Mouse (Mus musculus) stomach, postnatal 0 days (tissue): ENCODE measurements around the gene Csgalnact2. TPM values are rescaled to one million over a fixed set of nuclear protein-coding genes. Genes with fewer than 3 reads are reported as not detected.

Experiments
- ATAC-seq: fragments of 200-750 bp; cut with Nextera tagmentation; 2 replicates; pipeline ENCODE4 v1.8.0; 2017; ENCODE audit not compliant: low FRiP score, low TSS enrichment
- DNase-seq: peaks from one replicate; pipeline ENCODE4 v3.0.0-alpha.2; 2016; ENCODE audit warnings: low spot score
- H3K27ac ChIP-seq: fragments of 300-500 bp; sonication (generic); replicated peaks from 2 replicates; pipeline ENCODE4 v1.5.1; 2014; ENCODE audit warnings: mild to moderate bottlenecking, control low read depth
- H3K27me3 ChIP-seq: fragments of 300-500 bp; sonication (generic); 2 replicates; pipeline ENCODE4 v1.6.1; 2014; ENCODE audit warnings: low read length; ENCODE audit not compliant: control insufficient read depth, insufficient read depth
- H3K36me3 ChIP-seq: fragments of 300-500 bp; sonication (generic); 2 replicates; pipeline ENCODE4 v1.6.1; 2014; ENCODE audit warnings: low read length, mixed read lengths; ENCODE audit not compliant: control insufficient read depth, insufficient read depth
- H3K4me1 ChIP-seq: fragments of 300-500 bp; sonication (generic); replicated peaks from 2 replicates; pipeline ENCODE4 v1.6.1; 2014; ENCODE audit warnings: antibody characterized with exemption; ENCODE audit not compliant: control insufficient read depth, insufficient read depth
- H3K4me2 ChIP-seq: fragments of 300-500 bp; sonication (generic); replicated peaks from 2 replicates; pipeline ENCODE4 v1.6.1; 2014; ENCODE audit warnings: low read depth, mild to moderate bottlenecking, control low read depth, moderate library complexity
- H3K4me3 ChIP-seq: fragments of 300-500 bp; sonication (generic); 2 replicates; pipeline ENCODE4 v1.5.1; 2014; ENCODE audit warnings: low read depth, low read length, control low read depth
- H3K9ac ChIP-seq: fragments of 300-500 bp; sonication (generic); 2 replicates; pipeline ENCODE4 v1.6.1; 2014; ENCODE audit warnings: mild to moderate bottlenecking, low read length, control low read depth, mixed read lengths
- H3K9me3 ChIP-seq: fragments of 300-500 bp; sonication (generic); 2 replicates; pipeline ENCODE4 v1.6.1; 2016; ENCODE audit warnings: low read length; ENCODE audit not compliant: control insufficient read depth
- CTCF ChIP-seq: IDR thresholded peaks from 2 replicates; pipeline ENCODE4 v1.5.1; 2016; ENCODE audit warnings: antibody characterized with exemption, low read depth, mild to moderate bottlenecking, moderate library complexity
- EP300 ChIP-seq: optimal IDR thresholded peaks from 2 replicates; pipeline ENCODE3; 2016; ENCODE audit warnings: antibody characterized with exemption
- WGBS: fragments of 180-500 bp; shearing (Covaris S2); extraction: QIAGEN DNeasy Blood & Tissue Kit; methylation state at CpG from one replicate; pipeline ENCODE4 v1.1.7; 2014; 5-methylcytosine and 5-hydroxymethylcytosine counted together
- polyA plus RNA-seq: library from polyadenylated mRNA; unstranded; fragments of >200 nt; fragmentation: Nextera tagmentation; extraction: Ambion mirVana; gene quantifications from 2 replicates; pipeline ENCODE4 v1.2.1, GENCODE M21; 2015

Gene Csgalnact2
- polyA plus RNA-seq, 1 experiment from 2014 or later: 10.5 TPM

GRCm38 (mm10) chr6:118097765-118098365 lies 41.1 kb downstream of the Csgalnact2 start:
- Histone ChIP-seq H3K9me3 (no peaks in the 10 kb centered on the region), H3K9ac (no peak overlapping the region), H3K4me2 (no peak overlapping the region), H3K36me3 (no peaks in the 10 kb centered on the region), H3K4me1 (no peaks in the 10 kb centered on the region), H3K4me3 (no peak overlapping the region), H3K27ac (no peak overlapping the region), H3K27me3 (no peaks in the 10 kb centered on the region)
- 50% methylated on average over 8 of the region's 8 CpGs for WGBS
- TF ChIP-seq CTCF: no peak
- no peak for TF ChIP-seq EP300
- DNase-seq (no peak), ATAC-seq (no peak)

GRCm38 (mm10) chr6:118090827-118091226 lies 48.1 kb downstream of the Csgalnact2 start:
- H3K9me3 ChIP-seq: no peaks in the 10 kb centered on the region
- no peak overlapping the region for H3K4me3 ChIP-seq
- no peak overlapping the region for H3K27ac ChIP-seq
- ATAC-seq: no peak
- H3K36me3 ChIP-seq: no peaks in the 10 kb centered on the region
- 68% methylated on average over 9 of the region's 9 CpGs for WGBS
- H3K4me2 ChIP-seq: no peak overlapping the region
- no peaks in the 10 kb centered on the region for H3K27me3 ChIP-seq
- no peaks in the 10 kb centered on the region for H3K4me1 ChIP-seq
- no peak for TF ChIP-seq CTCF
- no peak for TF ChIP-seq EP300
- no peak overlapping the region for H3K9ac ChIP-seq
- no peak for DNase-seq

- DNase-seq (peak; percentile 14), ATAC-seq (no peak)
- H3K9ac ChIP-seq: no peak overlapping the region
- H3K27ac ChIP-seq: no peak overlapping the region
- no peaks in the 10 kb centered on the region for H3K9me3 ChIP-seq
- no peaks in the 10 kb centered on the region for H3K4me1 ChIP-seq
- no peaks in the 10 kb centered on the region for H3K27me3 ChIP-seq
- H3K4me2 ChIP-seq: no peak overlapping the region
- TF ChIP-seq CTCF (no peak), EP300 (no peak)
- no peaks in the 10 kb centered on the region for H3K36me3 ChIP-seq
- 87% methylated on average over 17 of the region's 17 CpGs for WGBS
- H3K4me3 ChIP-seq: no peak overlapping the region
These were observed 50.0 kb downstream of the Csgalnact2 start for GRCm38 (mm10) chr6:118088750-118089440.

- H3K4me3 ChIP-seq: no peak overlapping the region
- 63% methylated on average over 8 of the region's 8 CpGs for WGBS
These were observed 51.0 kb downstream of the Csgalnact2 start for GRCm38 (mm10) chr6:118087955-118088354.

GRCm38 (mm10) chr6:118084596-118084995 lies 54.3 kb downstream of the Csgalnact2 start:
- DNase-seq (peak; percentile 11), ATAC-seq (no peak)
- no peaks in the 10 kb centered on the region for H3K36me3 ChIP-seq
- TF ChIP-seq CTCF: no peak
- TF ChIP-seq EP300: no peak
- no peak overlapping the region for H3K4me2 ChIP-seq
- no peaks in the 10 kb centered on the region for H3K4me1 ChIP-seq
- H3K9ac ChIP-seq: no peak overlapping the region
- no peak overlapping the region for H3K27ac ChIP-seq
- no peaks in the 10 kb centered on the region for H3K9me3 ChIP-seq
- H3K27me3 ChIP-seq: no peaks in the 10 kb centered on the region
- 91% methylated on average over 8 of the region's 8 CpGs for WGBS
- no peak overlapping the region for H3K4me3 ChIP-seq

More at GRCm38 (mm10) chr6:118087955-118088354, 51.0 kb downstream of the Csgalnact2 start:
- Histone ChIP-seq H3K36me3 (no peaks in the 10 kb centered on the region), H3K27me3 (no peaks in the 10 kb centered on the region), H3K9ac (no peak overlapping the region), H3K4me1 (no peaks in the 10 kb centered on the region), H3K4me2 (no peak overlapping the region), H3K27ac (no peak overlapping the region), H3K9me3 (no peaks in the 10 kb centered on the region)
- peak; percentile 46 for TF ChIP-seq CTCF
- TF ChIP-seq EP300: no peak
- ATAC-seq (no peak), DNase-seq (peak; percentile 14)

- 67% methylated on average over 6 of the region's 6 CpGs for WGBS
These were observed 55.3 kb downstream of the Csgalnact2 start for GRCm38 (mm10) chr6:118083608-118084007.

More at GRCm38 (mm10) chr6:118083608-118084007, 55.3 kb downstream of the Csgalnact2 start:
- no peak overlapping the region for H3K27ac ChIP-seq
- TF ChIP-seq CTCF (no peak), EP300 (no peak)
- no peaks in the 10 kb centered on the region for H3K9me3 ChIP-seq
- no peak overlapping the region for H3K9ac ChIP-seq
- no peak overlapping the region for H3K4me3 ChIP-seq
- no peaks in the 10 kb centered on the region for H3K4me1 ChIP-seq
- no peaks in the 10 kb centered on the region for H3K36me3 ChIP-seq
- ATAC-seq (no peak), DNase-seq (peak; percentile 11)
- no peak overlapping the region for H3K4me2 ChIP-seq
- H3K27me3 ChIP-seq: no peaks in the 10 kb centered on the region
